Mouse (Mus musculus) forebrain, embryonic 15.5 days (tissue): ENCODE results near the gene Anxa5. TPM values are rescaled to one million over a fixed set of nuclear protein-coding genes. Genes with fewer than 3 reads are reported as not detected.

Source experiments
- ATAC-seq: fragments of 200-750 bp; cut with Nextera tagmentation; replicated peaks from 2 replicates; pipeline ENCODE4 v1.8.0; 2017; ENCODE audit warnings: mild to moderate bottlenecking, moderate TSS enrichment, moderate library complexity
- H3K27ac ChIP-seq: fragments of 300-500 bp; sonication (generic); replicated peaks from 2 replicates; pipeline ENCODE4 v1.5.1; 2015; ENCODE audit warnings: mild to moderate bottlenecking, inconsistent platforms
- H3K27me3 ChIP-seq: fragments of 300-500 bp; sonication (generic); 2 replicates; pipeline ENCODE4 v1.6.1; 2015; ENCODE audit warnings: inconsistent platforms
- H3K36me3 ChIP-seq: fragments of 300-500 bp; sonication (generic); 2 replicates; pipeline ENCODE4 v1.6.1; 2015; ENCODE audit warnings: mild to moderate bottlenecking, inconsistent platforms
- H3K4me1 ChIP-seq: fragments of 300-500 bp; sonication (generic); 2 replicates; pipeline ENCODE4 v1.6.1; 2015; ENCODE audit warnings: inconsistent platforms
- H3K4me2 ChIP-seq: fragments of 300-500 bp; sonication (generic); replicated peaks from 2 replicates; pipeline ENCODE4 v1.6.1; 2015; ENCODE audit warnings: mild to moderate bottlenecking, inconsistent platforms
- H3K4me3 ChIP-seq: fragments of 300-500 bp; sonication (generic); 2 replicates; pipeline ENCODE4 v1.5.1; 2015; ENCODE audit warnings: mild to moderate bottlenecking, inconsistent platforms
- H3K9ac ChIP-seq: fragments of 300-500 bp; sonication (generic); replicated peaks from 2 replicates; pipeline ENCODE4 v1.6.1; 2015; ENCODE audit warnings: mild to moderate bottlenecking, inconsistent platforms
- H3K9me3 ChIP-seq: fragments of 300-500 bp; sonication (generic); 2 replicates; pipeline ENCODE4 v1.6.1; 2016; ENCODE audit warnings: inconsistent platforms
- WGBS: fragments of 180-500 bp; shearing (Covaris S2); methylation state at CpG from one replicate; pipeline ENCODE4 v1.1.7; 2015; ENCODE audit warnings: mixed read lengths; 5-methylcytosine and 5-hydroxymethylcytosine counted together
- polyA plus RNA-seq: library from polyadenylated mRNA; unstranded; fragments of >200 nt; fragmentation: Nextera tagmentation; extraction: Ambion mirVana; gene quantifications from 2 replicates; pipeline ENCODE4 v1.2.1, GENCODE M21; 2015

Anxa5 gene
- polyA plus RNA-seq: 51.5 and 56.2 TPM in 2 replicates

- H3K9ac ChIP-seq: peak within 1 kb of the TSS; percentile 47
- H3K36me3 ChIP-seq: no peaks in the 10 kb centered on the region
- no peaks in the 10 kb centered on the region for H3K9me3 ChIP-seq
- H3K4me2 ChIP-seq: peak within 1 kb of the TSS; percentile 77
- no peak within 1 kb of the TSS; the same call in 1 of the 2 replicates for H3K27ac ChIP-seq
- whole genome bisulfite sequencing: under 1% methylated on average over 32 of the region's 32 CpGs
- H3K4me3 ChIP-seq: peak within 1 kb of the TSS; percentile 61
- no peaks in the 10 kb centered on the region for H3K27me3 ChIP-seq
- peak; percentile 97 for ATAC-seq
- H3K4me1 ChIP-seq: peaks cover 12% of the 10 kb centered on the region
Measured at GRCm38 (mm10) chr3:36475532-36476087, at the start of gene Anxa5, which contains the start of gene 1810062G17Rik. Gene Anxa5 (minus strand): TSS chr3:36475894. Gene 1810062G17Rik (plus strand): TSS chr3:36475937.

- Histone ChIP-seq H3K4me1 (peaks cover 5% of the 10 kb centered on the region), H3K9ac (no peak overlapping the region), H3K9me3 (no peaks in the 10 kb centered on the region), H3K27me3 (no peaks in the 10 kb centered on the region), H3K27ac (no peak overlapping the region), H3K4me3 (no peak overlapping the region), H3K4me2 (no peak overlapping the region), H3K36me3 (no peaks in the 10 kb centered on the region)
- WGBS: 88% methylated on average over 3 of the region's 3 CpGs
- ATAC-seq: no peak
Measured at GRCm38 (mm10) chr3:36524466-36524865, 48.8 kb upstream of the Anxa5 start.

- Histone ChIP-seq H3K4me3 (no peak overlapping the region), H3K27ac (no peak overlapping the region), H3K4me1 (peaks cover 5% of the 10 kb centered on the region), H3K9me3 (no peaks in the 10 kb centered on the region), H3K27me3 (no peaks in the 10 kb centered on the region), H3K9ac (no peak overlapping the region), H3K4me2 (peak overlapping the region; percentile 97), H3K36me3 (no peaks in the 10 kb centered on the region)
- 6% methylated on average over 4 of the region's 4 CpGs for WGBS
- ATAC-seq: no peak
Measured at GRCm38 (mm10) chr3:36522137-36522536, 46.4 kb upstream of the Anxa5 start.

- peak; percentile 79 for ATAC-seq
- WGBS: under 1% methylated on average over 51 of the region's 51 CpGs
- Histone ChIP-seq H3K36me3 (no peaks in the 10 kb centered on the region), H3K27ac (no peak within 1 kb of the TSS), H3K27me3 (no peaks in the 10 kb centered on the region), H3K9me3 (no peaks in the 10 kb centered on the region), H3K4me1 (peaks cover 5% of the 10 kb centered on the region), H3K4me3 (peak within 1 kb of the TSS; percentile 55), H3K9ac (peak within 1 kb of the TSS; percentile 44), H3K4me2 (peak within 1 kb of the TSS; percentile 97)
Measured at GRCm38 (mm10) chr3:36521073-36522060, 45.7 kb upstream of the Anxa5 start, which contains the start of gene Gm11549. Gene Gm11549 (minus strand): TSS chr3:36521813.

GRCm38 (mm10) chr3:36516196-36516595 is 40.5 kb upstream of the Anxa5 start:
- no peaks in the 10 kb centered on the region for H3K27me3 ChIP-seq
- H3K4me2 ChIP-seq: no peak overlapping the region
- ATAC-seq: no peak
- H3K9me3 ChIP-seq: no peaks in the 10 kb centered on the region
- no peak overlapping the region for H3K4me3 ChIP-seq
- H3K36me3 ChIP-seq: no peaks in the 10 kb centered on the region
- no peak overlapping the region for H3K9ac ChIP-seq
- whole genome bisulfite sequencing: 90% methylated on average over 9 of the region's 9 CpGs
- H3K4me1 ChIP-seq: peaks cover 4% of the 10 kb centered on the region
- no peak overlapping the region for H3K27ac ChIP-seq

GRCm38 (mm10) chr3:36511491-36511890 is 35.8 kb upstream of the Anxa5 start:
- no peak for ATAC-seq
- no peak overlapping the region for H3K27ac ChIP-seq
- no peaks in the 10 kb centered on the region for H3K36me3 ChIP-seq
- no peaks in the 10 kb centered on the region for H3K9me3 ChIP-seq
- WGBS: 93% methylated on average over 6 of the region's 6 CpGs
- H3K4me2 ChIP-seq: no peak overlapping the region
- no peaks in the 10 kb centered on the region for H3K27me3 ChIP-seq
- no peak overlapping the region for H3K4me3 ChIP-seq
- H3K9ac ChIP-seq: no peak overlapping the region
- H3K4me1 ChIP-seq: no peaks in the 10 kb centered on the region

- H3K36me3 ChIP-seq: no peaks in the 10 kb centered on the region
- WGBS: 43% methylated on average over 10 of the region's 10 CpGs
- no peaks in the 10 kb centered on the region for H3K4me1 ChIP-seq
- H3K4me3 ChIP-seq: no peak overlapping the region
- H3K9me3 ChIP-seq: no peaks in the 10 kb centered on the region
- no peaks in the 10 kb centered on the region for H3K27me3 ChIP-seq
- H3K27ac ChIP-seq: no peak overlapping the region
- no peak overlapping the region for H3K9ac ChIP-seq
- ATAC-seq: no peak; the same call in 1 of the 2 replicates
- H3K4me2 ChIP-seq: no peak overlapping the region
Measured at GRCm38 (mm10) chr3:36505809-36506735, 30.4 kb upstream of the Anxa5 start.

- no peak overlapping the region for H3K27ac ChIP-seq
- 70% methylated on average over 8 of the region's 8 CpGs for WGBS
- no peaks in the 10 kb centered on the region for H3K27me3 ChIP-seq
- H3K4me3 ChIP-seq: no peak overlapping the region
- no peak for ATAC-seq
- no peaks in the 10 kb centered on the region for H3K36me3 ChIP-seq
- no peak overlapping the region for H3K4me2 ChIP-seq
- H3K9ac ChIP-seq: no peak overlapping the region
- no peaks in the 10 kb centered on the region for H3K9me3 ChIP-seq
- no peaks in the 10 kb centered on the region for H3K4me1 ChIP-seq
Measured at GRCm38 (mm10) chr3:36505306-36505705, 29.6 kb upstream of the Anxa5 start.

GRCm38 (mm10) chr3:36501546-36501945 is 25.9 kb upstream of the Anxa5 start:
- no peaks in the 10 kb centered on the region for H3K9me3 ChIP-seq
- no peak for ATAC-seq
- H3K27me3 ChIP-seq: no peaks in the 10 kb centered on the region
- H3K4me2 ChIP-seq: no peak overlapping the region
- H3K4me1 ChIP-seq: no peaks in the 10 kb centered on the region
- H3K9ac ChIP-seq: no peak overlapping the region
- no peak overlapping the region for H3K27ac ChIP-seq
- 77% methylated on average over 7 of the region's 7 CpGs for WGBS
- H3K36me3 ChIP-seq: no peaks in the 10 kb centered on the region
- H3K4me3 ChIP-seq: no peak overlapping the region

- H3K36me3 ChIP-seq: no peaks in the 10 kb centered on the region
- H3K27me3 ChIP-seq: no peaks in the 10 kb centered on the region
- H3K9ac ChIP-seq: no peak overlapping the region
- no peak for ATAC-seq
- H3K27ac ChIP-seq: no peak overlapping the region
- no peaks in the 10 kb centered on the region for H3K9me3 ChIP-seq
- H3K4me2 ChIP-seq: no peak overlapping the region
- no peak overlapping the region for H3K4me3 ChIP-seq
- H3K4me1 ChIP-seq: no peaks in the 10 kb centered on the region
- 87% methylated on average over 8 of the region's 8 CpGs for WGBS
Measured at GRCm38 (mm10) chr3:36500976-36501375, 25.3 kb upstream of the Anxa5 start.

- Histone ChIP-seq H3K4me2 (no peak overlapping the region), H3K36me3 (no peaks in the 10 kb centered on the region), H3K9me3 (no peaks in the 10 kb centered on the region), H3K4me3 (no peak overlapping the region), H3K9ac (no peak overlapping the region), H3K27me3 (no peaks in the 10 kb centered on the region), H3K4me1 (0 out of 2 replicates have a peak, but pooled peaks cover 6% of the 10 kb centered on the region), H3K27ac (no peak overlapping the region)
- WGBS: 97% methylated on average over 7 of the region's 7 CpGs
- no peak for ATAC-seq
Measured at GRCm38 (mm10) chr3:36499418-36499817, 23.7 kb upstream of the Anxa5 start.
